Mouse (Mus musculus) forebrain, embryonic 15.5 days (tissue): ENCODE measurements at regions not wholly inside any gene's neighbourhood (a gene's known extent, or its start where the extent isn't known, plus 50 kb on each side); places are given as distances from the start of the nearest gene placed in this dataset.

Experiments used
- ATAC-seq: fragments of 200-750 bp; cut with Nextera tagmentation; replicated peaks from 2 replicates; pipeline ENCODE4 v1.8.0; 2017; ENCODE audit warnings: mild to moderate bottlenecking, moderate TSS enrichment, moderate library complexity
- H3K27ac ChIP-seq: fragments of 300-500 bp; sonication (generic); replicated peaks from 2 replicates; pipeline ENCODE4 v1.5.1; 2015; ENCODE audit warnings: mild to moderate bottlenecking, inconsistent platforms
- H3K27me3 ChIP-seq: fragments of 300-500 bp; sonication (generic); 2 replicates; pipeline ENCODE4 v1.6.1; 2015; ENCODE audit warnings: inconsistent platforms
- H3K36me3 ChIP-seq: fragments of 300-500 bp; sonication (generic); 2 replicates; pipeline ENCODE4 v1.6.1; 2015; ENCODE audit warnings: mild to moderate bottlenecking, inconsistent platforms
- H3K4me1 ChIP-seq: fragments of 300-500 bp; sonication (generic); 2 replicates; pipeline ENCODE4 v1.6.1; 2015; ENCODE audit warnings: inconsistent platforms
- H3K4me2 ChIP-seq: fragments of 300-500 bp; sonication (generic); replicated peaks from 2 replicates; pipeline ENCODE4 v1.6.1; 2015; ENCODE audit warnings: mild to moderate bottlenecking, inconsistent platforms
- H3K4me3 ChIP-seq: fragments of 300-500 bp; sonication (generic); 2 replicates; pipeline ENCODE4 v1.5.1; 2015; ENCODE audit warnings: mild to moderate bottlenecking, inconsistent platforms
- H3K9ac ChIP-seq: fragments of 300-500 bp; sonication (generic); replicated peaks from 2 replicates; pipeline ENCODE4 v1.6.1; 2015; ENCODE audit warnings: mild to moderate bottlenecking, inconsistent platforms
- H3K9me3 ChIP-seq: fragments of 300-500 bp; sonication (generic); 2 replicates; pipeline ENCODE4 v1.6.1; 2016; ENCODE audit warnings: inconsistent platforms
- whole genome bisulfite sequencing: fragments of 180-500 bp; shearing (Covaris S2); methylation state at CpG from one replicate; pipeline ENCODE4 v1.1.7; 2015; ENCODE audit warnings: mixed read lengths; 5-methylcytosine and 5-hydroxymethylcytosine counted together

- whole genome bisulfite sequencing: 81% methylated on average over 2 of the region's 2 CpGs
- no peak overlapping the region for H3K4me3 ChIP-seq
- no peak for ATAC-seq
- no peaks in the 10 kb centered on the region for H3K36me3 ChIP-seq
- H3K4me1 ChIP-seq: no peaks in the 10 kb centered on the region
- H3K4me2 ChIP-seq: no peak overlapping the region
- H3K9me3 ChIP-seq: no peaks in the 10 kb centered on the region
- no peak overlapping the region for H3K9ac ChIP-seq
- H3K27ac ChIP-seq: no peak overlapping the region
- no peaks in the 10 kb centered on the region for H3K27me3 ChIP-seq
These were observed 225.1 kb downstream of the AI593442 start for GRCm38 (mm10) chr9:52454445-52454844.

DNA sequence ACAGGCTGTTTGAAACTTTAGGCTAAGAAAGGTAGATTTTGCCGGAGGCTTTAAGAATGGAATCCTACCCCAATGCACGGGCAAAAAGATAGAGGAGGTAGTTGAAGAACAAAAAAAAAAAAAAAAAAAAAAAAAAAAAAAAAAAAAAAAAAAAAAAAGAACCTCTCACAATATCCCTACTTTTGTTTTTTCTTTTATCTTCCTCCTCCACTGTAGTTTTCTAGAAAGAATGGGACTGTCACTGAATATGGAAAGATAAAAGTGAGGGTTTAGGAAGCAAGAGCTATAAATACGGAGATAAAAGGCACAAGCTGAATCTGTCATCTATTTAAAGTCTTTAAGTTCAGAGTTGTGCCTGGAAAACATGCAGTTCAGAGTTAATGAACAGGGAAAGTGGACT lies 227.8 kb downstream of the AI593442 start:
- no peaks in the 10 kb centered on the region for H3K9me3 ChIP-seq
- H3K9ac ChIP-seq: no peak overlapping the region
- H3K4me3 ChIP-seq: no peak overlapping the region
- no peak for ATAC-seq
- H3K4me2 ChIP-seq: no peak overlapping the region
- no peaks in the 10 kb centered on the region for H3K36me3 ChIP-seq
- H3K27ac ChIP-seq: no peak overlapping the region
- 83% methylated on average over 3 of the region's 3 CpGs for WGBS
- H3K4me1 ChIP-seq: no peaks in the 10 kb centered on the region
- H3K27me3 ChIP-seq: no peaks in the 10 kb centered on the region

GRCm38 (mm10) chr9:52448245-52448644 lies 231.3 kb downstream of the AI593442 start:
- ATAC-seq: no peak
- Histone ChIP-seq H3K4me2 (no peak overlapping the region), H3K9ac (no peak overlapping the region)

DNA sequence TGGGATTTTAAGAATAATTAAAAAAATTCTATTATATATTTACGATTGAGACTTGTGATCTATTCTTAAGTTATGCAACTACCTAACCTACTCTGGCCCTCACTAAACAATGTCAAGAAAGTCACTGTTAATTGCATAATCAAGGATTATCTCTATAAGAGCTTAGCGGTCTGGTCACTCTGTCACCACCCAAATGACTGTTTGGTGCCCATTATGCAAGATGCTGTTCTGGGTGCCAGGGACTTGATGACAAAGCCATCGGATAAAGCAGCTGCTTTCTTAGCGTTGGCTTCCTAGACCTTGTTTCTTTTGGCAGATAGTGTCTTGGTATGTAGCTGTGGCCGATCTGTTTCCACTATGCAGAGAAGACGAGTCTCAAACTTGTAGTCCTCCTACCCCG lies 236.4 kb downstream of the AI593442 start:
- no peak for ATAC-seq
- Histone ChIP-seq H3K9me3 (no peaks in the 10 kb centered on the region), H3K4me2 (no peak overlapping the region), H3K4me3 (no peak overlapping the region), H3K9ac (no peak overlapping the region), H3K27ac (no peak overlapping the region), H3K36me3 (no peaks in the 10 kb centered on the region), H3K27me3 (no peaks in the 10 kb centered on the region), H3K4me1 (no peaks in the 10 kb centered on the region)
- WGBS: 89% methylated on average over 7 of the region's 7 CpGs

More at GRCm38 (mm10) chr9:52448245-52448644, 231.3 kb downstream of the AI593442 start:
- no peaks in the 10 kb centered on the region for H3K4me1 ChIP-seq
- H3K27me3 ChIP-seq: no peaks in the 10 kb centered on the region
- no peak overlapping the region for H3K4me3 ChIP-seq
- no peaks in the 10 kb centered on the region for H3K9me3 ChIP-seq
- H3K36me3 ChIP-seq: no peaks in the 10 kb centered on the region
- no peak overlapping the region for H3K27ac ChIP-seq

- Histone ChIP-seq H3K27me3 (no peaks in the 10 kb centered on the region), H3K4me2 (no peak overlapping the region), H3K9me3 (no peaks in the 10 kb centered on the region), H3K36me3 (no peaks in the 10 kb centered on the region), H3K27ac (no peak overlapping the region), H3K9ac (no peak overlapping the region), H3K4me1 (no peaks in the 10 kb centered on the region), H3K4me3 (no peak overlapping the region)
- 60% methylated on average over 4 of the region's 4 CpGs for WGBS
- no peak for ATAC-seq
These were observed 245.4 kb downstream of the AI593442 start for GRCm38 (mm10) chr9:52434215-52434614.

- Histone ChIP-seq H3K4me3 (no peak overlapping the region), H3K4me2 (no peak overlapping the region), H3K27me3 (no peaks in the 10 kb centered on the region), H3K4me1 (no peaks in the 10 kb centered on the region; the same call in 1 of the 2 replicates), H3K36me3 (no peaks in the 10 kb centered on the region), H3K27ac (no peak overlapping the region), H3K9ac (no peak overlapping the region), H3K9me3 (no peaks in the 10 kb centered on the region)
- WGBS: 2% methylated on average over 4 of the region's 4 CpGs
- no peak for ATAC-seq
These were observed 254.2 kb downstream of the AI593442 start for GRCm38 (mm10) chr9:52425413-52425812.

DNA sequence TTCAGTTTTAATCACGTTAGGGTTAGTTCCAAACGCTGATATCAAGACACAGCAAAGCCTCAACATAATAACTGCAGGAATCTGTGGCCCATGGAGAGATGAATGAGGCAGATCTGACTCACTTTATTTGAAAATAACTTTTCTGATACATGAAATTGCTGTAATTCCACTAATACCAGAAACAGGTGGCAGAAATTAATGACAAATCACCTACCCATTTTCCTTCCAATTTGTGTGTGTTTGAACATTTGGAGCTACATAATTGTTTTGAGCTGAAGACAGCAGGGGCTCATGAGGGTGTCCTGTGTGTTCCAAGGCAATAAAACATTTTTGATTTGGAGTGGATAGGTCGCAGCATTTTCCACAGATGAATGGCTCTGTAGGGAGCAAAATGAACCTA lies 254.2 kb upstream of the Zc3h12c start:
- no peaks in the 10 kb centered on the region for H3K27me3 ChIP-seq
- H3K4me3 ChIP-seq: no peak overlapping the region
- no peaks in the 10 kb centered on the region for H3K36me3 ChIP-seq
- no peaks in the 10 kb centered on the region; the same call in 1 of the 2 replicates for H3K4me1 ChIP-seq
- H3K27ac ChIP-seq: no peak overlapping the region
- WGBS: 57% methylated on average over 3 of the region's 3 CpGs
- no peaks in the 10 kb centered on the region for H3K9me3 ChIP-seq
- no peak overlapping the region for H3K4me2 ChIP-seq
- no peak overlapping the region for H3K9ac ChIP-seq
- no peak for ATAC-seq

DNA sequence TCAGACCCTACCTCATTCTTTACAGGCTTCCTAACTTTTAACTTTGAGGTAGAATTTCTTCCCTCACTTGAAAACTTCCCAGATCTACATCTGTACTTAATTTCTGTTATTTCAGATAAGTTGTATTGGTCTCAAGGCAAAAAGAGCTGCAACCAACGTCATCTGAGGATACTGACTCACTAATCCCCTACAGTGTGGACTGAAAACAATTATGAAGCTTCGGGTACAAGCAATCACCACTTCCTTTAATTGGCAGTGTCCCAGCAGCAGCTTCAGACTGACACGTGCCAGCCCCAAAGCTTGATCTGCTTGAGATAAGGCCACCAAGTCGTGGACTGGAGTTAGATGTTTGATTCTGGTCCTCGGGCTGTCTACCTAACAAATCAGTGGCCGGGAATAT lies 247.3 kb upstream of the Zc3h12c start:
- Histone ChIP-seq H3K9ac (no peak overlapping the region), H3K27me3 (no peaks in the 10 kb centered on the region), H3K4me3 (no peak overlapping the region), H3K36me3 (no peaks in the 10 kb centered on the region), H3K27ac (no peak overlapping the region), H3K4me1 (no peaks in the 10 kb centered on the region), H3K9me3 (no peaks in the 10 kb centered on the region), H3K4me2 (no peak overlapping the region)
- 61% methylated on average over 6 of the region's 6 CpGs for WGBS
- no peak for ATAC-seq

- H3K36me3 ChIP-seq: no peaks in the 10 kb centered on the region
- WGBS: 86% methylated on average over 6 of the region's 6 CpGs
- no peak for ATAC-seq
These were observed 239.5 kb upstream of the Zc3h12c start for GRCm38 (mm10) chr9:52407841-52408240.

GRCm38 (mm10) chr9:52402496-52402895 lies 234.1 kb upstream of the Zc3h12c start:
- Histone ChIP-seq H3K9me3 (no peaks in the 10 kb centered on the region), H3K36me3 (no peaks in the 10 kb centered on the region), H3K4me2 (no peak overlapping the region), H3K4me1 (no peaks in the 10 kb centered on the region), H3K9ac (no peak overlapping the region), H3K27me3 (no peaks in the 10 kb centered on the region), H3K27ac (no peak overlapping the region), H3K4me3 (no peak overlapping the region)
- 65% methylated on average over 2 of the region's 2 CpGs for WGBS
- ATAC-seq: no peak

More at GRCm38 (mm10) chr9:52407841-52408240, 239.5 kb upstream of the Zc3h12c start:
- H3K4me3 ChIP-seq: no peak overlapping the region
- no peaks in the 10 kb centered on the region for H3K4me1 ChIP-seq
- H3K27me3 ChIP-seq: no peaks in the 10 kb centered on the region
- H3K9ac ChIP-seq: no peak overlapping the region
- no peak overlapping the region for H3K27ac ChIP-seq
- no peak overlapping the region for H3K4me2 ChIP-seq
- no peaks in the 10 kb centered on the region for H3K9me3 ChIP-seq

- no peak for ATAC-seq
- Histone ChIP-seq H3K4me1 (no peaks in the 10 kb centered on the region), H3K27ac (no peak overlapping the region), H3K4me3 (no peak overlapping the region), H3K27me3 (no peaks in the 10 kb centered on the region), H3K4me2 (no peak overlapping the region), H3K36me3 (no peaks in the 10 kb centered on the region), H3K9ac (no peak overlapping the region), H3K9me3 (no peaks in the 10 kb centered on the region)
- 67% methylated on average over 2 of the region's 2 CpGs for WGBS
These were observed 210.7 kb upstream of the Zc3h12c start for GRCm38 (mm10) chr9:52379031-52379430.

GRCm38 (mm10) chr9:52377761-52378160 lies 209.4 kb upstream of the Zc3h12c start:
- Histone ChIP-seq H3K4me3 (no peak overlapping the region), H3K27me3 (no peaks in the 10 kb centered on the region), H3K4me1 (no peaks in the 10 kb centered on the region), H3K9me3 (no peaks in the 10 kb centered on the region), H3K9ac (no peak overlapping the region), H3K27ac (no peak overlapping the region), H3K36me3 (no peaks in the 10 kb centered on the region), H3K4me2 (no peak overlapping the region)
- no peak for ATAC-seq

DNA sequence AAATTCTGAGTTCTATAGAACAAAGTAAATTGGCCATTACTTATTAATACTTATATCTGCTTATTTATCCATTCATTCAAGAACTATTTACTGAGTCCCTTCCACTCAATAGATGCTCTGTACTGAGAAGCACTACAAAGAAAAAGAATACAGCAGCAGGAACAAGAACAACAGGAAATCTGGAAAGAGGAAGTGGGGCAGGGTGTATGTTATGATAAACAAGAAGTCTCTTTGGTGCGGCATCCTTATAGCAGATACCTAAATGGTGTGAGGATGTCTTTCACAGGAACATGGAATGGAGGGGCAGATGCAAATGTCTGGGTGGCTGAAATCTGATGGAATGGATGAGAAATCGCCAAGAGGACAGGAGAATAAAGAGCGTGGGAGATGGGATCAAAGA lies 208.5 kb upstream of the Zc3h12c start:
- Histone ChIP-seq H3K4me1 (no peaks in the 10 kb centered on the region), H3K27me3 (no peaks in the 10 kb centered on the region), H3K4me2 (no peak overlapping the region), H3K4me3 (no peak overlapping the region), H3K9ac (no peak overlapping the region), H3K9me3 (no peaks in the 10 kb centered on the region), H3K27ac (no peak overlapping the region), H3K36me3 (no peaks in the 10 kb centered on the region)
- WGBS: 90% methylated on average over 3 of the region's 3 CpGs
- no peak for ATAC-seq
